Mouse (Mus musculus) cerebellum, adult (tissue): ENCODE results near the gene Gm4869.

Experiments
- ATAC-seq: cut with Nextera tagmentation; 2 replicates; pipeline ENCODE4 v1.9.2; 2017; ENCODE audit warnings: mild to moderate bottlenecking, moderate library complexity, mixed read lengths; ENCODE audit not compliant: insufficient number of reproducible peaks, low FRiP score, low TSS enrichment

Gm4869 gene

GRCm38 (mm10) chr5:140517159-140517920 lies 71.9 kb downstream of the Gm4869 start:
- ATAC-seq = no peak

DNA sequence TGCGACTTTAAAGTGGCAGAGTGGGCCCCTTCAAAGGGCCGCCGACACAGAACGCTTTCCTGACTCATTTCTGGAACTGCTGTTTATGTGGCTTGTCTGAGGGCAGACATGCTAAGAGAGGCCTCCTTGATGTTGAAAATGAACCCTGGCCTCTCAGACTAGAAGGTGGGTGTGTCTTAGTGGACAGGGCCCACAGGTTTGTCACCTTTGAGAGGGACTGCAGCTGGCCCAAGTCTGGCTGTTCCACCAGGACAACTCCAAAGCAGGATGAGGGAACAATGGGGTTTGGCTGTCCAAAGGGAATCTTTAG lies 72.4 kb downstream of the Gm4869 start:
- no peak for ATAC-seq

DNA sequence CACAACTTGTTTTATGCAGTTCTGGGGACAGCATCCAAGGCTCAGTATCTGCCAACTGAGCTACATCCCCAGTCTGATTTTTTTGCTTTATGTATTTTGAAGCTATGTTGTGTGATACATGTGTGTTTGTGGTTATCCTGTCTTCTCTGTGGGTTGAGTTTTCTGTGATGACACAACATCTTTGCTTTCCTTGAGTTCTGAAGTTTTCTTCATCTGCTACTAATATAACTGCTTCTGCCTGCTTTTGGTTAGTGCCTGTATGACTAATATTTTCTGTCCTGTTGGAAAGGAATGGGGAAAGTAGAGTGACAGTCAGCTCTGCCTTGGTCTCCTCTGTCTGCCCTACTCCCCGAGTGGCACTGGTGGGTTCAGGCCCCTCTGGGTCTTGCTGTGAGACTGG lies 75.8 kb downstream of the Gm4869 start:
- ATAC-seq = no peak

DNA sequence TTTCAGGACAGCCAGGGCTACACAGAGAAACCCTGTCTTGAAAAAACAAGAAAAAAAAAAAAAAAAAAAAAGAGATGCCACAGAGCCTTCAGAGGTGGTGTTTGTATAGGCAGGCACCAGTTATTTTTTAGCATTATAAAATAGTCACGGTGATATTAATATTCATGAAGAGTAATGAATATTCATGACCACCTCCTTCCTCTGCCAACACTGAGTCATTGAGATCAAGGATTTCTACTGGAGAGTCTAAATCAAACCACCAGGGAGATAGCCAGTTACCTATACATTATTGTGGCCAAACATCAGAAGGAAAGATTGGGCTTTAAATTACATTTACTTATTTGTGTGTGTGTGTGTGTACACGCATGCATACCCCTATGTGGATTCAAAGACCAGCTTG lies 81.3 kb downstream of the Gm4869 start:
- ATAC-seq = no peak

- ATAC-seq = no peak
Observed at GRCm38 (mm10) chr5:140538111-140538683, 92.8 kb downstream of the Gm4869 start.

GRCm38 (mm10) chr5:140540106-140540505 lies 94.7 kb downstream of the Gm4869 start:
- no peak for ATAC-seq

GRCm38 (mm10) chr5:140542811-140543575 lies 97.5 kb downstream of the Gm4869 start:
- ATAC-seq = no peak; the same call in 1 of the 2 replicates
